Mouse (Mus musculus) midbrain, embryonic 15.5 days (tissue): Measurements from ENCODE around the gene Fcgr1. TPM values are rescaled to one million over a fixed set of nuclear protein-coding genes. Genes with fewer than 3 reads are reported as not detected.
"Not testable (repeated sequence)": the region's sequence is repeated elsewhere in the genome, so short reads cannot be mapped to it uniquely, and the experiment has no call there.

Source experiments
- ATAC-seq: fragments of 200-750 bp; cut with Nextera tagmentation; replicated peaks from 2 replicates; pipeline ENCODE4 v1.8.0; 2017; ENCODE audit warnings: moderate TSS enrichment
- H3K27ac ChIP-seq: fragments of 300-500 bp; sonication (generic); 2 replicates; pipeline ENCODE4 v1.5.1; 2015; ENCODE audit warnings: mild to moderate bottlenecking, inconsistent platforms
- H3K27me3 ChIP-seq: fragments of 300-500 bp; sonication (generic); replicated peaks from 2 replicates; pipeline ENCODE4 v1.6.1; 2015; ENCODE audit warnings: inconsistent platforms
- H3K36me3 ChIP-seq: fragments of 300-500 bp; sonication (generic); replicated peaks from 2 replicates; pipeline ENCODE4 v1.6.1; 2015; ENCODE audit warnings: inconsistent platforms
- H3K4me1 ChIP-seq: fragments of 300-500 bp; sonication (generic); 2 replicates; pipeline ENCODE4 v1.6.1; 2015; ENCODE audit warnings: inconsistent platforms
- H3K4me2 ChIP-seq: fragments of 300-500 bp; sonication (generic); 2 replicates; pipeline ENCODE4 v1.6.1; 2015; ENCODE audit warnings: inconsistent platforms, mild to moderate bottlenecking, moderate library complexity
- H3K4me3 ChIP-seq: fragments of 300-500 bp; sonication (generic); 2 replicates; pipeline ENCODE4 v1.5.1; 2015; ENCODE audit warnings: mild to moderate bottlenecking, inconsistent platforms
- H3K9ac ChIP-seq: fragments of 300-500 bp; sonication (generic); 2 replicates; pipeline ENCODE4 v1.6.1; 2015; ENCODE audit warnings: mild to moderate bottlenecking, inconsistent platforms
- H3K9me3 ChIP-seq: fragments of 300-500 bp; sonication (generic); 2 replicates; pipeline ENCODE4 v1.6.1; 2016; ENCODE audit warnings: inconsistent platforms
- WGBS: fragments of 180-500 bp; shearing (Covaris S2); methylation state at CpG from one replicate; pipeline ENCODE4 v1.1.7; 2015; ENCODE audit warnings: mixed read lengths; 5-methylcytosine and 5-hydroxymethylcytosine counted together
- polyA plus RNA-seq: library from polyadenylated mRNA; unstranded; fragments of >200 nt; fragmentation: Nextera tagmentation; extraction: Ambion mirVana; gene quantifications from 2 replicates; pipeline ENCODE4 v1.2.1, GENCODE M21; 2015

Gene Fcgr1
- polyA plus RNA-seq: 1.0 and 1.7 TPM in 2 replicates

GRCm38 (mm10) chr3:96293787-96294186 is at the start of gene Fcgr1:
Gene Fcgr1, minus strand, starts transcription at chr3:96293969.
- H3K4me1 ChIP-seq: no peaks in the 10 kb centered on the region
- no peak within 1 kb of the TSS for H3K9ac ChIP-seq
- no peaks in the 10 kb centered on the region for H3K9me3 ChIP-seq
- ATAC-seq: no peak
- no peaks in the 10 kb centered on the region for H3K36me3 ChIP-seq
- no peak within 1 kb of the TSS for H3K4me3 ChIP-seq
- no peak within 1 kb of the TSS for H3K27ac ChIP-seq
- H3K4me2 ChIP-seq: no peak within 1 kb of the TSS
- 79% methylated on average over 4 of the region's 4 CpGs for WGBS
- 0 out of 2 replicates have a peak, but pooled peaks cover 4% of the 10 kb centered on the region for H3K27me3 ChIP-seq

- ATAC-seq, H3K4me2 ChIP-seq, H3K4me3 ChIP-seq, H3K9me3 ChIP-seq, H3K9ac ChIP-seq, H3K27ac ChIP-seq, H3K36me3 ChIP-seq, H3K4me1 ChIP-seq: not testable (repeated sequence)
- WGBS: 58% methylated on average over 13 of the region's 13 CpGs
- peaks cover 56% of the 10 kb centered on the region for H3K27me3 ChIP-seq
Observed at GRCm38 (mm10) chr3:96342652-96343051, 48.9 kb upstream of the Fcgr1 start.

- not testable (repeated sequence) for ATAC-seq, H3K9ac ChIP-seq, H3K4me2 ChIP-seq, H3K4me1 ChIP-seq, H3K4me3 ChIP-seq, H3K9me3 ChIP-seq, H3K27ac ChIP-seq, H3K36me3 ChIP-seq
- WGBS: 43% methylated on average over 3 of the region's 3 CpGs
- H3K27me3 ChIP-seq: peaks cover 61% of the 10 kb centered on the region
Observed at GRCm38 (mm10) chr3:96342100-96342499, 48.3 kb upstream of the Fcgr1 start.

DNA sequence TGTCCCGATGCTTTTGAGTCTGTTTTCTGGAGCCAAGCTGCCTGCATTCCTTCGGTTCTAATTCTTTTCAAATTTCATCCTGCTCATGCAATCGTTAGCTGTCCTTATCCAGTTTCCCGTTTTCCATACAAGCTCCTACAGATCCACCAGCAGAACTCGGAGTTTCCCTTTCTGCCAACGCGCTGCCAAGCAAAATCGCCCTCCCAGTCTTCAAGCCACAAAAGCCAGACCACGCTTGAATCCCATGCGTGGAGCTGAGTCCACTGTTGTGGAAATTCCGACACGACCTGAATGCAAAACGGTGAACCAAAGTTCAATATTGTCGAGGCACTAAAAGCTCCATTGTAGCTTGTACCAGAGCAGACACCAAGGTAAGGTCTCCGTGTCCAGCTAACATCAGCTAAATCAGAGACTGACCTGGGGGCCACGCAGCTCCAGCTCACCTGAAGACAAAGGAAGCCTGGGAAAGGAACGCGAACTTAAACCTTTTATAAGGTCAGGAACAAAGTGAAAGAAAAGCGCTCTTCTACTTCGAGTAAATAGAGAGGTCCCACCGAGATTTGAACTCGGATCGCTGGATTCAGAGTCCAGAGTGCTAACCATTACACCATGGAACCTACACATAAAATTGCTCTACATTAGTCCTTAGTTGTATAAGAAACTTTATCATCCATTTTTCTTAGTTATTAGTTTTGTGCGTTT is 47.0 kb upstream of the Fcgr1 start:
- Histone ChIP-seq H3K27ac (no peak overlapping the region), H3K4me1 (no peaks in the 10 kb centered on the region), H3K9me3 (no peaks in the 10 kb centered on the region), H3K36me3 (no peaks in the 10 kb centered on the region), H3K27me3 (peaks cover 75% of the 10 kb centered on the region), H3K4me3 (no peak overlapping the region), H3K4me2 (no peak overlapping the region), H3K9ac (no peak overlapping the region)
- WGBS: 2% methylated on average over 24 of the region's 24 CpGs
- ATAC-seq: no peak

DNA sequence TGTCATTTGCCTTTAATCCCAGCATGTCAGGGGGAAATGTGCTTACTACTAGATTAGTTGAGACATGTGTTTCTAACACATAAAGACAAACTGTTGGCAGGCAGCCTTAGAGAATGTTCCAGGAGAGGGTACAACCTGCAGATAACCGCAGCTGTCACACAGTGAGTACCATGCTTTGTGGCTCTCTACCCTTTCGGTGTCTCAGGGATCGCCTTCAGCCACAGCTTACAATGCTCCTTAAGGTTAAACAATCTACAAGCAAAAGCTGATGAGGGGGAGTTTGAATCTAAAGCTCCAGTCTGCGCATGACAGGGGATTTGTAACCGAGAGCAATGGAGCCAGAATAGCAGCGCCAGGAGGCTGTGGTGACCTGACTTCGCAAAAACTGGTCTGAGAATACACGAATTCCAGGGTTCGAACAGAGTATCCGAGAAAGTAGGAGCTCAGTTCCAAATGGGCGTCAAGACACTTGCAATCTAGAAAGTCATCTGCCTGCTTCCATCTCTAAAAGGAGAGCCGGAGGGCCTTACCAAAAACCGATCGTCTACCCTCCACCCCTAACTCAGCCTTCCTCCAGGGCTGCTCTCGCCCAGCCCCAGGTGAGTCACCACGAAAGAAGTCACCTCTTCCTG is 45.2 kb upstream of the Fcgr1 start:
- Histone ChIP-seq H3K4me1 (no peaks in the 10 kb centered on the region), H3K4me2 (no peak overlapping the region), H3K9me3 (no peaks in the 10 kb centered on the region), H3K27me3 (peaks cover 77% of the 10 kb centered on the region), H3K36me3 (no peaks in the 10 kb centered on the region), H3K4me3 (no peak overlapping the region), H3K27ac (no peak overlapping the region), H3K9ac (no peak overlapping the region)
- no peak for ATAC-seq
- 39% methylated on average over 16 of the region's 16 CpGs for WGBS

- WGBS: 94% methylated on average over 8 of the region's 8 CpGs
- Histone ChIP-seq H3K9ac (no peak overlapping the region), H3K9me3 (no peaks in the 10 kb centered on the region), H3K27ac (no peak overlapping the region), H3K4me3 (no peak overlapping the region), H3K4me2 (no peak overlapping the region), H3K4me1 (no peaks in the 10 kb centered on the region), H3K27me3 (peaks cover 80% of the 10 kb centered on the region), H3K36me3 (no peaks in the 10 kb centered on the region)
- ATAC-seq: no peak
Observed at GRCm38 (mm10) chr3:96338043-96338442, 44.3 kb upstream of the Fcgr1 start.

GRCm38 (mm10) chr3:96337269-96337668 is 43.5 kb upstream of the Fcgr1 start:
- H3K4me3 ChIP-seq: no peak overlapping the region
- WGBS: 88% methylated on average over 6 of the region's 6 CpGs
- no peaks in the 10 kb centered on the region for H3K36me3 ChIP-seq

GRCm38 (mm10) chr3:96336636-96337035 is 42.9 kb upstream of the Fcgr1 start:
- no peak for ATAC-seq

More at GRCm38 (mm10) chr3:96337269-96337668, 43.5 kb upstream of the Fcgr1 start:
- peaks cover 83% of the 10 kb centered on the region for H3K27me3 ChIP-seq
- no peaks in the 10 kb centered on the region for H3K4me1 ChIP-seq
- no peak overlapping the region for H3K27ac ChIP-seq
- no peak overlapping the region for H3K9ac ChIP-seq
- no peak overlapping the region for H3K4me2 ChIP-seq
- ATAC-seq: no peak
- no peaks in the 10 kb centered on the region for H3K9me3 ChIP-seq

DNA sequence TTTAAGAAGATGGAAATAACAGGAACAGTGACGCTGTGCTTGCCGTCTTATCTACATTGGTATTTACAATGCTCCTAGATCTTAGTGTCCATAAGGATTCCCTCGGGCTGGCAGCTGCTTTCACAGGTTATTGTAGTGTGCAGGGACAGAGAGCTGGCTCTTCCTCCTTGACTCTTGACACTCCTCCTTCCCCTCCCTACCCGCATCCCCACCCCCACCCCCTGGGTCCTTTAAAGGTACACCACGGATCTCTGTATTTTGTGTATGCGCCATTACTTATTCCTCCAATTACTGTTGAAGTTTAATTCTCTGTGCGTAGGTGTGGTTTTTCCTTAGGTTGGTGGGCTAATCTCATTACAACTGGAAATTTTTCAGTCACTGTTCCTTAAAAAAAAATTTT is 41.8 kb upstream of the Fcgr1 start:
- Histone ChIP-seq H3K36me3 (no peaks in the 10 kb centered on the region), H3K27ac (no peak overlapping the region), H3K27me3 (peaks cover 89% of the 10 kb centered on the region), H3K9me3 (no peaks in the 10 kb centered on the region), H3K4me1 (no peaks in the 10 kb centered on the region), H3K4me2 (no peak overlapping the region), H3K9ac (no peak overlapping the region), H3K4me3 (no peak overlapping the region)
- no peak for ATAC-seq
- WGBS: 24% methylated on average over 7 of the region's 7 CpGs

More at GRCm38 (mm10) chr3:96336636-96337035, 42.9 kb upstream of the Fcgr1 start:
- H3K27ac ChIP-seq: no peak overlapping the region
- H3K36me3 ChIP-seq: no peaks in the 10 kb centered on the region
- WGBS: 75% methylated on average over 1 of the region's 1 CpGs
- peaks cover 89% of the 10 kb centered on the region for H3K27me3 ChIP-seq
- no peak overlapping the region for H3K4me2 ChIP-seq
- H3K9ac ChIP-seq: no peak overlapping the region
- H3K4me1 ChIP-seq: no peaks in the 10 kb centered on the region
- no peaks in the 10 kb centered on the region for H3K9me3 ChIP-seq
- H3K4me3 ChIP-seq: no peak overlapping the region

GRCm38 (mm10) chr3:96335163-96335550 is 41.4 kb upstream of the Fcgr1 start:
- no peak overlapping the region for H3K4me3 ChIP-seq
- 55% methylated on average over 6 of the region's 6 CpGs for WGBS

DNA sequence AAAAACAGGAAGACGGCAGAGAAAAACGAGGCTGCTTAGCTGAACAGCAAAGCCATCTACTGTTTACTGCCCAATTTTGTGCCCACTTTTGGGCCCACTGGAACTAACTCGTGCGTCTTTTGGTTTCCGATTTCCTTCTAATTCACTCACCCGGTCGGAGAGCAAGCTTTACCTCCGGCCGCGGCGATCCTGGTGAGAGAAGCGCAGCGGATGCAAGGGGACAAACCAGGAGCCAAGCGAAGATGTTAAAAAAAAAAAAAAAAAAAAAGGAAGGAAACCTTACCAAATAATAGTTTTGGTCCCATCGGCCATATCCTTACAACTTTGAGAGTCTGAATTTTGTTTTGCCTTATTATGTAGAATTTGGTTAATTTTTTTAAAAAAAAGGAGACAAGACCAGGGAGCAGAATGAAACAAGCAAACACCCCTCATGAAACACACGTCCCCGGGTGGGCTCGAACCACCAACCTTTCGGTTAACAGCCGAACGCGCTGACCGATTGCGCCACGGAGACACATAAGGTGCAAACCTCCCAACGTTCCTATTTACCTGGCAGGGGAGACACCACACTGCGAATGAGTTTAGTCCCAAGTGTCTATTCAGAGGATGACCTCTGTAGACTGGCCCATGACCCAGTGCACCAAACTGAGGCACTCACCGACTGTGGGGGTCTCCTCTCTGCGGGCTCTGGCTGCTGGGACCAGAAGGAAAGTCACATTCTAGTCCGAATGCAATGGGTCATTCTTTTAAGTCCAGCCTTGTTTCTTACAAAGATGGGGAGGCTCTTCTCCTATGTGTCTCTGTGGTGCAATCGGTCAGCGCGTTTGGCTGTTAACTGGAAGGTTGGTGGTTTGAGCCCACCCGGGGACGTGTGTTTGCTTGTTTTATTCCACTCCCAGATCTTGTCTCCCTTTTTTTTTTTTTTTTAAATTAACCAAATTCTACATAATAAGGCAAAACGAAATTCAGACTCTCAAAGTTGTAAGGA is 40.7 kb upstream of the Fcgr1 start:
- Histone ChIP-seq H3K27ac (no peak overlapping the region), H3K9me3 (no peaks in the 10 kb centered on the region), H3K36me3 (no peaks in the 10 kb centered on the region), H3K9ac (no peak overlapping the region), H3K4me1 (no peaks in the 10 kb centered on the region), H3K4me3 (no peak overlapping the region), H3K4me2 (no peak overlapping the region), H3K27me3 (peaks cover 95% of the 10 kb centered on the region)
- WGBS: 3% methylated on average over 36 of the region's 36 CpGs
- no peak for ATAC-seq

More at GRCm38 (mm10) chr3:96335163-96335550, 41.4 kb upstream of the Fcgr1 start:
- Histone ChIP-seq H3K9ac (no peak overlapping the region), H3K4me2 (no peak overlapping the region), H3K27me3 (peaks cover 91% of the 10 kb centered on the region), H3K9me3 (no peaks in the 10 kb centered on the region), H3K36me3 (no peaks in the 10 kb centered on the region), H3K27ac (no peak overlapping the region), H3K4me1 (no peaks in the 10 kb centered on the region)
- ATAC-seq: no peak
